Mouse (Mus musculus) embryonic facial prominence, embryonic 15.5 days (tissue): ENCODE data around the gene 1700014D04Rik. TPM values are rescaled to one million over a fixed set of nuclear protein-coding genes. Genes with fewer than 3 reads are reported as not detected.
A peak's percentile ranks its signal among the peaks of the same experiment; 100 is the strongest.

Source experiments
- ATAC-seq: fragments of 200-750 bp; cut with Nextera tagmentation; 2 replicates; pipeline ENCODE4 v1.8.0; 2017; ENCODE audit warnings: low read depth, moderate TSS enrichment; ENCODE audit not compliant: insufficient number of reproducible peaks, low FRiP score, low TSS enrichment
- H3K27ac ChIP-seq: fragments of 300-500 bp; sonication (generic); replicated peaks from 2 replicates; pipeline ENCODE4 v1.5.1; 2015; ENCODE audit warnings: mild to moderate bottlenecking, inconsistent platforms
- H3K27me3 ChIP-seq: fragments of 300-500 bp; sonication (generic); 2 replicates; pipeline ENCODE4 v1.6.1; 2015; ENCODE audit warnings: inconsistent platforms
- H3K36me3 ChIP-seq: fragments of 300-500 bp; sonication (generic); 2 replicates; pipeline ENCODE4 v1.6.1; 2015; ENCODE audit warnings: mild to moderate bottlenecking, inconsistent platforms
- H3K4me1 ChIP-seq: fragments of 300-500 bp; sonication (generic); 2 replicates; pipeline ENCODE4 v1.6.1; 2015; ENCODE audit warnings: inconsistent platforms
- H3K4me2 ChIP-seq: fragments of 300-500 bp; sonication (generic); replicated peaks from 2 replicates; pipeline ENCODE4 v1.6.1; 2015; ENCODE audit warnings: mild to moderate bottlenecking, inconsistent platforms
- H3K4me3 ChIP-seq: fragments of 300-500 bp; sonication (generic); replicated peaks from 2 replicates; pipeline ENCODE4 v1.5.1; 2015; ENCODE audit warnings: mild to moderate bottlenecking, inconsistent platforms
- H3K9ac ChIP-seq: fragments of 300-500 bp; sonication (generic); 2 replicates; pipeline ENCODE4 v1.6.1; 2015; ENCODE audit warnings: inconsistent platforms
- H3K9me3 ChIP-seq: fragments of 300-500 bp; sonication (generic); replicated peaks from 2 replicates; pipeline ENCODE4 v1.6.1; 2016; ENCODE audit warnings: inconsistent platforms
- WGBS: fragments of 180-500 bp; shearing (Covaris S2); methylation state at CpG from one replicate; pipeline ENCODE4 v1.1.7; 2015; 5-methylcytosine and 5-hydroxymethylcytosine counted together
- polyA plus RNA-seq: library from polyadenylated mRNA; unstranded; fragments of >200 nt; fragmentation: Nextera tagmentation; extraction: Ambion mirVana; gene quantifications from 2 replicates; pipeline ENCODE4 v1.2.1, GENCODE M21; 2015

Gene 1700014D04Rik
- polyA plus RNA-seq, 1 experiment from 2014 or later: not detected

DNA sequence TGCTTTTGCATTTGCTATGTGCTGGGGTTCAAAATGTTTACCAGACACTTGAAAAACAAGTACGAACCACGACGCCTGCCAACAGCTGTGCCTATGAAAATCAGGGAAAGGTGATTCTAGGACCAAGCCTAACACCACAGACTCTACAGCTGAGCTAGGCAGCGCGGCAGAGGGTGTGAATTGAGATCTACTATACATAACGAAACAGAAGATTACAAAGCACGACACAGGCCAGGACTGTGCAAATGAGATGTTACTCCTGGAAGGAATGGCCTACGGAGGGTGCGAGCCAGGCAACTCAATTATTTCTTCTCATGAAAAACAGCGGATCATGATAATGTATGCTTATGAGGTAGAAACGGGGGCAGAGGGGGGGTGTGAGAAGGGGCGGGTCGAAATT, 22.0 kb upstream of the 1700014D04Rik start:
- peak overlapping the region; percentile 91 for H3K4me3 ChIP-seq
- H3K9me3 ChIP-seq: no peaks in the 10 kb centered on the region
- H3K9ac ChIP-seq: peak overlapping the region; percentile 79; the same call in 1 of the 2 replicates
- peaks cover 46% of the 10 kb centered on the region for H3K4me1 ChIP-seq
- no peaks in the 10 kb centered on the region for H3K27me3 ChIP-seq
- peaks cover 18% of the 10 kb centered on the region for H3K36me3 ChIP-seq
- peak overlapping the region; percentile 11; the same call in 1 of the 2 replicates for H3K27ac ChIP-seq
- no peak for ATAC-seq
- H3K4me2 ChIP-seq: peak overlapping the region; percentile 66
- WGBS: 36% methylated on average over 13 of the region's 13 CpGs

DNA sequence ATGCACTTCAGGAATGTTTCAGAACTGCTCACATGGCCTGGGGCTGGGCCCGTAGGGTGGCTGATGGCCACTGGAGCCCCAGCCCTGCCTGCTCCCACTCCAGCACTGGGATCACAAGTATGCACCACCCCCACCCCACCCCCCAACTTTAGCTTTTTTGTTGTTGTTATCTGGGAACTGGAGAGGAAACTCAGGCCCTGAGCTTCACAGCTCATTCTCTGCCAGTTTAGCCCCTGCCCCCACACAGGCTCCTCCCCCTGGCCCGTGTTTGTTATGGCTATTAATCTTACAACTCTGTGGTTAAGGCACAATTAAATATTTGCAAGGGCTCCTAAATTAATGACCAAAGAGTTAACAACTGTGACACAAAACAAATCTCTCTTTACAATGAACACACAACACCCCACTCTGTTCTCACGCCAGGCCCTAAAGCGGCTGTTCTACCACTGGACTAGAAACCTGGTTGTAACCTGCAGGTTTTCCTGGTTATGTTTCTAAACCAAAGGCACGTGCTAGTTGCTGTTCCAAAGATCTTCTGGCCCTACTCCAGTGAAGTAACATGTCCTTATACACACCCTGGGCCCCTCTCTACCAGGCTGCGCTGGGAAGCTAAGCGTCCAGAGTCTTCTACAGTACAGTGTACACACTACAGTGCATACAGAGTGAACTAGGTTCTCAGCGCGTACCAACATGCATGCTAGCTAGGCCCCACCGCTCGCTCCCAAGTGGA, 20.4 kb upstream of the 1700014D04Rik start:
- 62% methylated on average over 11 of the region's 11 CpGs for WGBS
- no peak for ATAC-seq
- Histone ChIP-seq H3K27ac (no peak overlapping the region), H3K4me2 (no peak overlapping the region), H3K4me3 (no peak overlapping the region), H3K4me1 (peaks cover 46% of the 10 kb centered on the region), H3K9me3 (no peaks in the 10 kb centered on the region), H3K9ac (no peak overlapping the region), H3K27me3 (no peaks in the 10 kb centered on the region), H3K36me3 (peaks cover 11% of the 10 kb centered on the region)

DNA sequence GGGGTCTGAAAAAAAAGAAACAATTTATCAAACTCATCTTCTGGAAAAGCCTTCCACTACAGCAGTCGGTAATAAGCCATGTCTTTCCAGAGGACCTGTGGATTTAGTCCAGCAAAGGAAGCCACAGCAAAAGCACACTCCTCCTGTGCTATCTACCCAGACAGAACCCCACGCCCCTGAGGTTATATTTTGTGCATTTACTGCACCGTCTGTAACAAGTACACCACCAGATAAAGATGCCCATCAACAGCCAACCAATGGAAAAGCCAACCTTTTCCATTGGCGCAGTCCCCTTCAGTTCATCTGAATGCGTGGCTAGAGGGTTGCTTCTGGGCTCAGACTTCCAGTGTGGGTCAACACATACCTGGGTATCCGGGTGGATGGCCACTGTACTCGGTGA, 16.2 kb upstream of the 1700014D04Rik start:
- no peaks in the 10 kb centered on the region for H3K9me3 ChIP-seq
- H3K9ac ChIP-seq: no peak overlapping the region
- no peak overlapping the region for H3K4me3 ChIP-seq
- no peak overlapping the region for H3K4me2 ChIP-seq
- H3K36me3 ChIP-seq: peaks cover 38% of the 10 kb centered on the region
- WGBS: 90% methylated on average over 7 of the region's 7 CpGs
- H3K4me1 ChIP-seq: peaks cover 22% of the 10 kb centered on the region
- no peak overlapping the region for H3K27ac ChIP-seq
- H3K27me3 ChIP-seq: no peaks in the 10 kb centered on the region
- no peak for ATAC-seq

DNA sequence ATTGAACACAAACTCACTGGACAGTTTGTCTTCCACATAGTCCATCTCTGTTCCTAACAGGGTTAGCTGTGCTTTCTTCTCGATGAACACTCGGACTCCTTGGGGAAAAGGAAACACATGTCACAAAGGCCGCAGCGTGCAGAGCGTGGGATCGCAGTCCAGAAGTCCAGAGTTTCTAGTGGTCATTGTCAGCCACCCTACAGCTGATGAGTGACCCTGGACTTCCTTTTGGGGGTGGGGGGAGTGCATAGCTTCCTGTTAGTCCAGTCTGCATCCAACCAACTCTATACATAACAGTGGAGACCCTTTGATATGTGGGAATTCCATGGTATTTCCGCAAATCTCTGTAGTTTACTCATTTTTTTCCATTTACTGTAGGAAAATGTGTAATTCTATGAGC, 10.4 kb upstream of the 1700014D04Rik start:
- no peak overlapping the region for H3K27ac ChIP-seq

DNA sequence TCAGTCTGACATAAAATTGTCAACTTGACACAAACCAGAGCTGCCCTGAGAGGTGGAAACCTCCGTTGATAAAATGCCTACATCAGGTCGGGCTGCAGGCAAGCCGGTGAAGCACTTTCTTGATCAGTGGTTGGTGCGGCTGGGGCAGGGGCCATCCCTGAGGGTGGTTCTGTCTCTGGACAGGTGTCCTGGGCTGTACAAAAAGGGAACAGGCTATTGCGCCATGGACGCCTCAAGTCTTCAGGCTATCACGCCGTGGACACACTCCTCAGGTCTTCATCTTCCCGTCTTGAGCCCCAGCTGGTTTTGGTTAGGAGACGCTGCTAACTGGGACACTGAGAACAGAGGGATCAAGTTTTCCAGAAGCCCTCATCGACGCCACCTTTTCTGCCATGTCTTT, 3.8 kb upstream of the 1700014D04Rik start:
- 43% methylated on average over 12 of the region's 12 CpGs for WGBS
- Histone ChIP-seq H3K9ac (no peak overlapping the region), H3K4me1 (no peaks in the 10 kb centered on the region; the same call in 1 of the 2 replicates), H3K4me2 (no peak overlapping the region), H3K27me3 (no peaks in the 10 kb centered on the region), H3K9me3 (no peaks in the 10 kb centered on the region), H3K27ac (no peak overlapping the region), H3K36me3 (peaks cover 11% of the 10 kb centered on the region), H3K4me3 (no peak overlapping the region)
- no peak for ATAC-seq

More for the DNA sequence above, 10.4 kb upstream of the 1700014D04Rik start:
- WGBS: 91% methylated on average over 7 of the region's 7 CpGs
- no peak overlapping the region for H3K4me2 ChIP-seq
- peaks cover 53% of the 10 kb centered on the region for H3K36me3 ChIP-seq
- no peaks in the 10 kb centered on the region for H3K27me3 ChIP-seq
- no peak overlapping the region for H3K4me3 ChIP-seq
- H3K9ac ChIP-seq: no peak overlapping the region
- H3K4me1 ChIP-seq: no peaks in the 10 kb centered on the region
- no peaks in the 10 kb centered on the region for H3K9me3 ChIP-seq
- ATAC-seq: no peak

DNA sequence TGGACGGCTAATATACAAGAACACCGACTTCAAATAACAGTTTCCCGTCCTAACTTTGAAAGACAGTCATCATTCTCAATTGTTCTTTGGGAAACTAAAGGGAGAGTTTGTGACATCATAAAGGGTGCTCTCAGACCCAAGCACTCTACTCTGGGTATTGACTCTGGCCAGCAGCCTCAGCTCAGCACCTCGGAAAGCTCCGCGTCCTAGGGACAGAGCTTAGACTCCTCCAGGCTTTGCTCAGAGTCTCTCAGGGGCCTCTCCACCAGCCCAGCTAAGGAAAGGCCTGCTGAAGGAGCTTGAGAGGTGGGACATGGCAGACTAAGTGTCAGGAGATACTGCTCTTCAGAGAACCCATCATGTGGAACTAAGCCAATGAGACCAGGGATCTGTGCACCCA, 388 bp downstream of the 1700014D04Rik start:
- WGBS: 76% methylated on average over 6 of the region's 6 CpGs

DNA sequence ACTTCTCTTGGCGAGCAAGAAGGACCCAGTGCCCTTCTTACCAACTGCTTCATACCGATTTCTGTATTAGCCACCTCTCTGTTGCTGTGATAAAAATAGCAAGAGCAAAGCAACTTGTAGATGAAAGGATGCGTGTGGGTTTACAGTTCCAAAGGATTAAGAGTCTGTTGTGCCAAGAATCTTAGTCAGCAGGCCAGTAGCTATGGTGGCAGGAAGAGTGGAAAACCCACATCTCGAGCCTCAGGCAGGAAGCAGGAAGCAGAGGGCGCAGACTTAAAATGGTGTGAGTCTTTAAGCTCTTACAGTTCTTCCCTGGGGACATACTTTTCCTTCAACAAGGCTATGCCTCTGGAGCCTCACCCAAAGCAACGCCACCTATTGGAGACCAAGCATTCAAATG, 1.1 kb downstream of the 1700014D04Rik start:
- H3K4me3 ChIP-seq: no peak overlapping the region
- ATAC-seq: no peak
- H3K4me2 ChIP-seq: no peak overlapping the region
- no peaks in the 10 kb centered on the region for H3K9me3 ChIP-seq
- H3K4me1 ChIP-seq: no peaks in the 10 kb centered on the region; the same call in 1 of the 2 replicates
- no peaks in the 10 kb centered on the region for H3K36me3 ChIP-seq
- H3K27me3 ChIP-seq: no peaks in the 10 kb centered on the region
- no peak overlapping the region for H3K9ac ChIP-seq
- H3K27ac ChIP-seq: no peak overlapping the region
- WGBS: 76% methylated on average over 6 of the region's 6 CpGs

More for the DNA sequence above, 388 bp downstream of the 1700014D04Rik start:
- H3K4me3 ChIP-seq: no peak overlapping the region
- no peaks in the 10 kb centered on the region for H3K27me3 ChIP-seq
- no peak overlapping the region for H3K9ac ChIP-seq
- H3K9me3 ChIP-seq: no peaks in the 10 kb centered on the region
- no peak overlapping the region for H3K27ac ChIP-seq
- H3K4me2 ChIP-seq: no peak overlapping the region
- no peaks in the 10 kb centered on the region; the same call in 1 of the 2 replicates for H3K4me1 ChIP-seq
- H3K36me3 ChIP-seq: no peaks in the 10 kb centered on the region
- no peak for ATAC-seq

DNA sequence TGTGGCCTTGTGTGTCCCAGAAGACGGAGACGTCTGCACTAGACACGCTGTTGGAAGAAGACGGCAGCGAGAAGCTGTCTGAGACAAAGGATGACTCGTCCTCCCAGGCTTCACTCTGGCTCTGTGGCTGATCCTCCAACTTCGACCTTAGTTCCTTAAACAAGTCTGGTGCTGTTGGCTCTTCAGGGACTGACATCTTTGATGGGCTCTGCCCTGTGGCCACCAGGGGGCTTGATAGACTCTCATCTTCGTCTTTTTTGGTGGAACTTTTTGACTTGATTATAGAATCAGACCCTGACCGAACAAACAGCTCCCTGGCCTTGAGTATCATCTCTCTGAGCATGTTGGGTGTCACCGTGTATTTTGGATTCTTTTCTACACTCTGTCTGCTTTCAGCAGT, 4.9 kb downstream of the 1700014D04Rik start:
- H3K4me1 ChIP-seq: no peaks in the 10 kb centered on the region
- H3K27me3 ChIP-seq: no peaks in the 10 kb centered on the region
- H3K27ac ChIP-seq: no peak overlapping the region
- H3K9me3 ChIP-seq: no peaks in the 10 kb centered on the region
- no peak overlapping the region for H3K9ac ChIP-seq
- no peak overlapping the region for H3K4me3 ChIP-seq
- H3K36me3 ChIP-seq: no peaks in the 10 kb centered on the region
- no peak for ATAC-seq
- no peak overlapping the region for H3K4me2 ChIP-seq
- 76% methylated on average over 10 of the region's 10 CpGs for WGBS

DNA sequence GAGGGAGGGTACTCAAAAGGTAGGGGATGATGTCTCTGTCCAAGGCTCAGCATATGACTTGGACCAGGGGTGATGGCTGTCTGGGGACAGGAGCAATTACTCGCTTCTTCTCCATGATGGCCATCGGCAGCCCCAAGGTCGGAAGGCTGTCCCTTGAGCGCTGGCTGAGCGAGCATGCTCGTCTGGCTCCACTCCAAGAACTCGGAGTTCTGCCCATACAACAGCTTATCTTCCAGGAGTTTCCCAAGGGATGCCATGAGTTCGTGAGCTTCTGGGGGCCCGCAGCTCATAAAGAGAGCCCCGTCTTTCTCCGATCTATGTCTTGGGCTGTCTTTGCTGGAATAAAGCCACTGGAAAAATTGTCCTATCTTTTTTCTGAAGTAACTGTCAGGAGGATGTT, 5.5 kb downstream of the 1700014D04Rik start:
- no peak for ATAC-seq
- Histone ChIP-seq H3K9me3 (no peaks in the 10 kb centered on the region), H3K36me3 (no peaks in the 10 kb centered on the region), H3K9ac (no peak overlapping the region), H3K4me3 (no peak overlapping the region), H3K27ac (no peak overlapping the region), H3K27me3 (no peaks in the 10 kb centered on the region), H3K4me1 (no peaks in the 10 kb centered on the region), H3K4me2 (no peak overlapping the region)
- 89% methylated on average over 11 of the region's 11 CpGs for WGBS

DNA sequence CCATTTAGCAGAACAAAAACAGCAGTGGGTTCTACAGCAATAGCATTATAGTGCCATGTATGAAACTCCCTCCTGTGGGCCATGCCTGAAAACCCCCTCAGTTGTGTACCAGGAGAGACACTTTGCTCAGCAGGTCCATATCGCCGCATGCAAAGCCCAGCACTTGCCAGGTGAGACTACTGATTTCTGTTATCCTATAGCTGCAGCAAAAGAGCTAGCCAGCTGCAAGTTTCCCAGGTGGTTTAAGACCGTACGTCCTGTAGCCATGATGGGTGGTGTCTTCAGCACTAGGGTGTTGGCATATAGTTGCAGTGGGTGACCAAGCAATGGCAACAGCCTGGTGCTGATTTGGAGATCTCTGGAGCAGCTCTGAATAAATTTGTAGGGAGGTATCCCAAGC, 7.2 kb downstream of the 1700014D04Rik start:
- Histone ChIP-seq H3K9me3 (no peaks in the 10 kb centered on the region), H3K4me2 (no peak overlapping the region), H3K4me1 (no peaks in the 10 kb centered on the region), H3K4me3 (no peak overlapping the region), H3K36me3 (no peaks in the 10 kb centered on the region), H3K9ac (no peak overlapping the region), H3K27me3 (no peaks in the 10 kb centered on the region), H3K27ac (no peak overlapping the region)
- 91% methylated on average over 4 of the region's 4 CpGs for WGBS
- no peak for ATAC-seq

DNA sequence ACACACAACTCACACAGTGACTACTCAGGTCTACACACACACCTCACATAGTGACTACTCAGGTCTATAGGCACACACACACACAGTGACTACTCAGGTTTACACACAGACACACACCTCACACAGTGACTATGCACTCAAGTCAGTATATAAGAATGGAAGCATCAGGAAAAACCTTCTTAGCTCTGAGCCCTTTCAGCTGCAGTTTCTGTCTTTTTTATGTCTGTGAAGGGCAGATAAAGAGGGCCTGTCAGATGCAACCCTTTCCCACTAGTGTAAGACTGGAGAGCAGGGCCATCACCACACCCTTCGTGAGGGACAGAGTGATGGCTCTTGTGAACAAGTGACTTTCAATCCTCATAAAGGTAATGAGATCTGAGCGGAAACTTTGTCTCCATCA, 8.1 kb downstream of the 1700014D04Rik start:
- no peak overlapping the region for H3K9ac ChIP-seq
- H3K4me3 ChIP-seq: no peak overlapping the region
- no peak overlapping the region for H3K27ac ChIP-seq
- no peaks in the 10 kb centered on the region for H3K27me3 ChIP-seq
- no peaks in the 10 kb centered on the region for H3K36me3 ChIP-seq
- H3K4me2 ChIP-seq: no peak overlapping the region
- no peaks in the 10 kb centered on the region for H3K4me1 ChIP-seq
- 80% methylated on average over 2 of the region's 2 CpGs for WGBS
- no peak for ATAC-seq
- no peaks in the 10 kb centered on the region for H3K9me3 ChIP-seq

DNA sequence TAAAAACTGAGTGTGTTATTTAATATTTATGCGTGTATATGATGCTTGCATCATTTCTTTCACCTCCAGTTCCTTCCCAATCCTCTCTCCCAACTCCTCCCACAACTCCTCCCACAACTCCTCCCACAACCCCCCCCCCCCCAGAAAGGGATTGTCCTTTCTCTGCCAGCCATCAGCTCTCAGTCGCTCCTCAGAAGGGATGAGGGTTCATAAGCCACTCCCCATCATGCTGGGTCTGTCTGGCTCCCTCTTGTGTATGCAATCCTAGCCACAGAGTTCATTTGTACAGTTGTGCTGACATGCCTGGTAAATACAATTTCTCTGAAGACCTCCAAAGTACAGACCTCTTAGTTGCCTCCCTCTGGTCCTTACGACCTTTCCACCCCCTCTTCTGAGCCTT, 11.4 kb downstream of the 1700014D04Rik start:
- H3K4me3 ChIP-seq: no peak overlapping the region
- no peaks in the 10 kb centered on the region for H3K27me3 ChIP-seq
- H3K9me3 ChIP-seq: no peaks in the 10 kb centered on the region
- no peak overlapping the region for H3K9ac ChIP-seq
- WGBS: 25% methylated on average over 3 of the region's 3 CpGs
- H3K27ac ChIP-seq: no peak overlapping the region
- H3K36me3 ChIP-seq: no peaks in the 10 kb centered on the region
- H3K4me1 ChIP-seq: no peaks in the 10 kb centered on the region
- no peak overlapping the region for H3K4me2 ChIP-seq
- no peak for ATAC-seq
